20 mouse cellular contexts compared by ENCODE assay signal in genomic region chr7:78583678-78584077, GRCm38 (mm10).
"Had no signal": no experiment of that assay in that cellular context is flagged by ENCODE, and none has a peak within 500 bp of the region (broad histone marks: within the 10 kb centered on the region; RNA-seq: fewer than 3 reads in every experiment).

No protein-coding gene starts in this region.

- H3K36me3 ChIP-seq: limb, embryonic 10.5 days; limb, embryonic 13.5 days; liver, embryonic 12.5 days; liver, embryonic 15.5 days; midbrain, embryonic 10.5 days; neural tube, embryonic 12.5 days had no signal

- H3K4me3 ChIP-seq: limb, embryonic 10.5 days; limb, embryonic 13.5 days; liver, embryonic 12.5 days; liver, embryonic 15.5 days; megakaryocyte, embryonic 14.5 days; midbrain, embryonic 10.5 days; neural tube, embryonic 12.5 days had no signal

- ATAC-seq: intestine, postnatal 0 days; liver, embryonic 12.5 days had no signal

- DNase-seq: kidney, adult 2 months; kidney, postnatal 25 days; liver; lung, adult 2 months; midbrain, embryonic 14.5 days; retina, postnatal 1 day; right cerebral cortex, postnatal 25 days; spleen, adult 18-20 months; thymus, adult 18-20 months; thymus, postnatal 36 days had no signal

- H3K9me3 ChIP-seq: limb, embryonic 10.5 days; limb, embryonic 13.5 days; liver, embryonic 12.5 days; liver, embryonic 15.5 days; midbrain, embryonic 10.5 days; neural tube, embryonic 12.5 days had no signal

- H3K9ac ChIP-seq: limb, embryonic 13.5 days; liver, embryonic 12.5 days; liver, embryonic 15.5 days; neural tube, embryonic 12.5 days had no signal

- H3K4me1 ChIP-seq: liver, embryonic 12.5 days; liver, embryonic 15.5 days had no signal

- H3K27ac ChIP-seq: kidney, postnatal 0 days; limb, embryonic 10.5 days; limb, embryonic 13.5 days; liver, embryonic 12.5 days; liver, embryonic 15.5 days; macrophage; midbrain, embryonic 10.5 days; neural tube, embryonic 12.5 days had no signal

- H3K4me2 ChIP-seq: limb, embryonic 13.5 days; liver, embryonic 12.5 days; liver, embryonic 15.5 days; neural tube, embryonic 12.5 days had no signal
